Mouse (Mus musculus) cerebellum, adult 2 months (tissue): ENCODE results near the gene Bnip2.

ENCODE experiments used
- CTCF ChIP-seq: fragments of 200-500 bp; IDR thresholded peaks from 2 replicates; pipeline ENCODE4 v1.5.1; 2011; ENCODE audit warnings: low read depth, mild to moderate bottlenecking, control low read depth, low read length, moderate library complexity, borderline replicate concordance; ENCODE audit not compliant: insufficient read depth
- POLR2A ChIP-seq: fragments of 200-500 bp; IDR thresholded peaks from 2 replicates; pipeline ENCODE4 v1.6.1; 2011; ENCODE audit warnings: low read length, control low read depth, borderline replicate concordance; ENCODE audit not compliant: insufficient read depth

GRCm38 (mm10) chr9:70044865-70045264 is 55.6 kb downstream of the Bnip2 start:
- TF ChIP-seq POLR2A (no peak), CTCF (no peak)
